Mouse (Mus musculus) stomach, postnatal 0 days (tissue): ENCODE data around the gene Cenpe.

Experiments used
- CTCF ChIP-seq: IDR thresholded peaks from 2 replicates; pipeline ENCODE4 v1.5.1; 2016; ENCODE audit warnings: antibody characterized with exemption, low read depth, mild to moderate bottlenecking, moderate library complexity
- EP300 ChIP-seq: optimal IDR thresholded peaks from 2 replicates; pipeline ENCODE3; 2016; ENCODE audit warnings: antibody characterized with exemption

- TF ChIP-seq CTCF, result no peak
- no peak for TF ChIP-seq EP300
These were observed 39.5 kb downstream of the Cenpe start for GRCm38 (mm10) chr3:135251825-135252224.
